Comparison of ENCODE assay signal across 16 mouse cellular contexts in the genomic region with DNA sequence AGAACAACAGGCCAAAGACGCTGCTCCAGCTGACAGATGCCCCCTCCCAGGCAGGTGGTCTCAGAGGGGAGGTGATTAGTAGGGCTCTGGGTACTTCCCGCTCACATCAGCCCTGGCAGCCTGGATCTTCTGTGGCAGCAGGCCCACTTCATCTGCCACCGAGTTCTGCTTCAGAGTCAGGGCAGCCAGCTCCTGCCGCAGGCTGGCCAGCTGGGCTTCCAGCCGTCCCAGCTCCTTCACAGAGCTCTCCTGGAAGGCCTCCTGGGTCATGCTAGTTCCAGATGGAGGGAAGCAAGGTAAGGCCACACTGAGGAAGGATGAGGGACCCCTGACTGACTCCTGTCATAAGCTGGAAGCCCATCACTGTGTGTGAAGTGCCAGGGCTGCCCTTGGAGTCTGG. TPM values are rescaled to one million over a fixed set of nuclear protein-coding genes. Genes with fewer than 3 reads are reported as not detected.
DNase-seq lines count a peak whose midpoint lies in the region; ATAC-seq and TF ChIP-seq lines count a peak whose summit lies in the region.
"Had no signal": no experiment of that assay in that cellular context is flagged by ENCODE, and none has a peak within 500 bp of the region (broad histone marks: within the 10 kb centered on the region; RNA-seq: fewer than 3 reads in every experiment).

No protein-coding gene starts in this region.

- H3K9me3 ChIP-seq in hindbrain, embryonic 12.5 days (replicated peaks) = no peaks in the 10 kb centered on the region
- no peaks in the 10 kb centered on the region for H3K9me3 ChIP-seq in hindbrain, embryonic 16.5 days (ENCODE audit: control insufficient read depth, low read length)
- H3K9me3 ChIP-seq in midbrain, postnatal 0 days (ENCODE audit: low read length) = no peaks in the 10 kb centered on the region
- H3K9me3 ChIP-seq in midbrain, embryonic 15.5 days = no peaks in the 10 kb centered on the region

- no peaks in the 10 kb centered on the region; the same call in 1 of the 2 replicates for H3K4me1 ChIP-seq in hindbrain, embryonic 12.5 days
- H3K4me1 ChIP-seq in hindbrain, embryonic 16.5 days (ENCODE audit: control insufficient read depth, insufficient read depth, low read depth, low read length) = no peaks in the 10 kb centered on the region
- H3K4me1 ChIP-seq in midbrain, postnatal 0 days (ENCODE audit: insufficient read depth, low read length) = no peaks in the 10 kb centered on the region
- no peaks in the 10 kb centered on the region for H3K4me1 ChIP-seq in midbrain, embryonic 15.5 days

- 68% methylated on average over 5 of the region's 5 CpGs for WGBS in hindbrain, embryonic 12.5 days
- 48% methylated on average over 5 of the region's 5 CpGs for WGBS in hindbrain, embryonic 16.5 days
- WGBS in midbrain, postnatal 0 days = 42% methylated on average over 5 of the region's 5 CpGs
- WGBS in midbrain, embryonic 15.5 days = 48% methylated on average over 5 of the region's 5 CpGs

- TF ChIP-seq CTCF in midbrain, postnatal 0 days (IDR thresholded peaks at IDR 0.05) = no peak

- H3K27ac ChIP-seq in hindbrain, embryonic 12.5 days = 0 out of 2 replicates have a peak overlapping the region, but pooled peaks have one; percentile 13
- no peak overlapping the region; the same call in 1 of the 2 replicates for H3K27ac ChIP-seq in hindbrain, embryonic 16.5 days (ENCODE audit: low read depth, low read length)
- H3K27ac ChIP-seq in midbrain, postnatal 0 days (ENCODE audit: low read depth, low read length) = no peak overlapping the region
- H3K27ac ChIP-seq in midbrain, embryonic 15.5 days = no peak overlapping the region
- H3K27ac ChIP-seq: macrophage; stomach, postnatal 0 days had no signal

- H3K4me3 ChIP-seq in hindbrain, embryonic 12.5 days = no peak overlapping the region
- no peak overlapping the region for H3K4me3 ChIP-seq in hindbrain, embryonic 16.5 days (ENCODE audit: low read length)
- H3K4me3 ChIP-seq in midbrain, postnatal 0 days (ENCODE audit: low read depth, low read length) = no peak overlapping the region
- H3K4me3 ChIP-seq in midbrain, embryonic 15.5 days = no peak overlapping the region

- no peaks in the 10 kb centered on the region for H3K27me3 ChIP-seq in hindbrain, embryonic 12.5 days
- H3K27me3 ChIP-seq in hindbrain, embryonic 16.5 days (replicated peaks; ENCODE audit: control insufficient read depth, insufficient read depth, low read length) = no peaks in the 10 kb centered on the region
- no peaks in the 10 kb centered on the region for H3K27me3 ChIP-seq in midbrain, postnatal 0 days (ENCODE audit: insufficient read depth, low read length)
- H3K27me3 ChIP-seq in midbrain, embryonic 15.5 days (replicated peaks) = no peaks in the 10 kb centered on the region

- peak; percentile 61 for DNase-seq in cerebellum, adult 9-11 months
- DNase-seq in cerebellum, adult 8-10 months = no peak
- peak; percentile 51 for DNase-seq in midbrain, postnatal 0 days (ENCODE audit: low spot score)
- DNase-seq in adrenal gland, postnatal 25 days = no peak
- DNase-seq: adrenal gland, postnatal 36 days; heart, adult 11 months; kidney, adult 8-10 months; kidney, postnatal 36 days; lung, embryonic 14.5 days; thymus, postnatal 14 days had no signal

- no peak overlapping the region for H3K9ac ChIP-seq in hindbrain, embryonic 12.5 days
- no peak overlapping the region for H3K9ac ChIP-seq in hindbrain, embryonic 16.5 days (ENCODE audit: low read depth, low read length)
- H3K9ac ChIP-seq in midbrain, postnatal 0 days (replicated peaks; ENCODE audit: low read length, poor library complexity, severe bottlenecking) = no peak overlapping the region
- no peak overlapping the region for H3K9ac ChIP-seq in midbrain, embryonic 15.5 days
- H3K9ac ChIP-seq: lung, embryonic 14.5 days had no signal

- H3K36me3 ChIP-seq in hindbrain, embryonic 12.5 days = peaks cover 85% of the 10 kb centered on the region
- H3K36me3 ChIP-seq in hindbrain, embryonic 16.5 days (ENCODE audit: control insufficient read depth, insufficient read depth, low read length) = peaks cover 33% of the 10 kb centered on the region
- H3K36me3 ChIP-seq in midbrain, postnatal 0 days (ENCODE audit: insufficient read depth, low read length) = peaks cover 69% of the 10 kb centered on the region
- peaks cover 25% of the 10 kb centered on the region for H3K36me3 ChIP-seq in midbrain, embryonic 15.5 days (replicated peaks)

- ATAC-seq in hindbrain, embryonic 12.5 days (ENCODE audit: low FRiP score) = no peak
- ATAC-seq in hindbrain, embryonic 16.5 days = no peak
- no peak for ATAC-seq in midbrain, postnatal 0 days (ENCODE audit: low FRiP score)
- ATAC-seq in midbrain, embryonic 15.5 days (replicated peaks) = no peak
- no peak for ATAC-seq in frontal cortex, adult (ENCODE audit: low TSS enrichment)

- H3K4me2 ChIP-seq in hindbrain, embryonic 12.5 days (replicated peaks) = no peak overlapping the region
- no peak overlapping the region for H3K4me2 ChIP-seq in hindbrain, embryonic 16.5 days (ENCODE audit: low read length)
- H3K4me2 ChIP-seq in midbrain, postnatal 0 days (ENCODE audit: low read depth, low read length, poor library complexity, severe bottlenecking) = no peak overlapping the region
- H3K4me2 ChIP-seq in midbrain, embryonic 15.5 days = no peak overlapping the region
- H3K4me2 ChIP-seq: lung, embryonic 14.5 days had no signal

RNA-seq across cellular contexts. Expression of a gene that starts 14.0 kb away (rescaled TPM):
- polyA plus RNA-seq in hindbrain, embryonic 12.5 days (2016; fragmentation: Nextera tagmentation; extraction: Ambion mirVana) = 8.0 and 8.2 TPM in 2 replicates
- 4.6 and 4.7 TPM in 2 replicates for polyA plus RNA-seq in hindbrain, embryonic 16.5 days (2015; fragmentation: Nextera tagmentation; extraction: Ambion mirVana)
- total RNA-seq in midbrain, postnatal 0 days (2014; rRNA removed) = 32.3 and 33.7 TPM in 2 replicates
- 2.8 and 3.1 TPM in 2 replicates for polyA plus RNA-seq in midbrain, postnatal 0 days (2015; fragmentation: Nextera tagmentation; extraction: Ambion mirVana)
- 7.6 and 9.3 TPM in 2 replicates for polyA plus RNA-seq in midbrain, embryonic 15.5 days (2015; fragmentation: Nextera tagmentation; extraction: Ambion mirVana)
- 44.0 and 50.9 TPM in 2 replicates for total RNA-seq in adrenal gland, postnatal 25 days (2021)

RNA-seq across cellular contexts. Expression of a gene that starts 37.7 kb away (rescaled TPM):
- polyA plus RNA-seq in hindbrain, embryonic 12.5 days (2016; fragmentation: Nextera tagmentation; extraction: Ambion mirVana) = 41.4 and 45.5 TPM in 2 replicates
- polyA plus RNA-seq in hindbrain, embryonic 16.5 days (2015; fragmentation: Nextera tagmentation; extraction: Ambion mirVana) = 46.0 and 51.5 TPM in 2 replicates
- 76.1 and 99.3 TPM in 2 replicates for total RNA-seq in midbrain, postnatal 0 days (2014; rRNA removed)
- polyA plus RNA-seq in midbrain, postnatal 0 days (2015; fragmentation: Nextera tagmentation; extraction: Ambion mirVana) = 40.0 and 41.6 TPM in 2 replicates
- polyA plus RNA-seq in midbrain, embryonic 15.5 days (2015; fragmentation: Nextera tagmentation; extraction: Ambion mirVana) = 53.7 and 57.4 TPM in 2 replicates
- total RNA-seq in adrenal gland, postnatal 25 days (2021) = 30.1 and 34.7 TPM in 2 replicates

RNA-seq across cellular contexts. Expression of a gene that starts 40.6 kb away (rescaled TPM):
- 29.0 and 29.7 TPM in 2 replicates for polyA plus RNA-seq in hindbrain, embryonic 12.5 days (2016; fragmentation: Nextera tagmentation; extraction: Ambion mirVana)
- 19.1 and 21.5 TPM in 2 replicates for polyA plus RNA-seq in hindbrain, embryonic 16.5 days (2015; fragmentation: Nextera tagmentation; extraction: Ambion mirVana)
- total RNA-seq in midbrain, postnatal 0 days (2014; rRNA removed) = 58.7 and 59.6 TPM in 2 replicates
- polyA plus RNA-seq in midbrain, postnatal 0 days (2015; fragmentation: Nextera tagmentation; extraction: Ambion mirVana) = 16.8 and 17.7 TPM in 2 replicates
- polyA plus RNA-seq in midbrain, embryonic 15.5 days (2015; fragmentation: Nextera tagmentation; extraction: Ambion mirVana) = 22.8 and 24.0 TPM in 2 replicates
- total RNA-seq in adrenal gland, postnatal 25 days (2021) = 26.8 and 27.9 TPM in 2 replicates

RNA-seq across cellular contexts. Expression of a gene that starts 49.3 kb away (rescaled TPM):
- 76.8 and 78.1 TPM in 2 replicates for polyA plus RNA-seq in hindbrain, embryonic 12.5 days (2016; fragmentation: Nextera tagmentation; extraction: Ambion mirVana)
- 61.8 and 64.9 TPM in 2 replicates for polyA plus RNA-seq in hindbrain, embryonic 16.5 days (2015; fragmentation: Nextera tagmentation; extraction: Ambion mirVana)
- 40.8 and 44.0 TPM in 2 replicates for total RNA-seq in midbrain, postnatal 0 days (2014; rRNA removed)
- polyA plus RNA-seq in midbrain, postnatal 0 days (2015; fragmentation: Nextera tagmentation; extraction: Ambion mirVana) = 55.9 and 59.7 TPM in 2 replicates
- polyA plus RNA-seq in midbrain, embryonic 15.5 days (2015; fragmentation: Nextera tagmentation; extraction: Ambion mirVana) = 80.6 and 81.1 TPM in 2 replicates
- 17.7 and 23.1 TPM in 2 replicates for total RNA-seq in adrenal gland, postnatal 25 days (2021)

RNA-seq across cellular contexts. Expression of a gene that starts 57.6 kb away (rescaled TPM):
- polyA plus RNA-seq in hindbrain, embryonic 12.5 days (2016; fragmentation: Nextera tagmentation; extraction: Ambion mirVana) = 239 and 249 TPM in 2 replicates
- polyA plus RNA-seq in hindbrain, embryonic 16.5 days (2015; fragmentation: Nextera tagmentation; extraction: Ambion mirVana) = 220 and 251 TPM in 2 replicates
- total RNA-seq in midbrain, postnatal 0 days (2014; rRNA removed) = 161 and 180 TPM in 2 replicates
- polyA plus RNA-seq in midbrain, postnatal 0 days (2015; fragmentation: Nextera tagmentation; extraction: Ambion mirVana) = 229 and 230 TPM in 2 replicates
- polyA plus RNA-seq in midbrain, embryonic 15.5 days (2015; fragmentation: Nextera tagmentation; extraction: Ambion mirVana) = 222 and 226 TPM in 2 replicates
- 82.7 and 113 TPM in 2 replicates for total RNA-seq in adrenal gland, postnatal 25 days (2021)

Comparison
In these comparisons a context has a peak if more than half of its experiments do, and no peak if none do; other contexts are left out.
1. DNase-seq: peak in cerebellum, adult 9-11 months (single experiment) and midbrain, postnatal 0 days (single experiment); none in cerebellum, adult 8-10 months (single experiment) and adrenal gland, postnatal 25 days (single experiment).